Mouse (Mus musculus) left cerebral cortex, postnatal 36 days (tissue): ENCODE results near the gene Lcp1. TPM values are rescaled to one million over a fixed set of nuclear protein-coding genes. Genes with fewer than 3 reads are reported as not detected.

Source experiments
- DNase-seq, 2 experiments: peaks; one replicate each; pipeline ENCODE4 v3.0.0; 2021 to 2022; ENCODE audit warnings: low spot score in 2 of 2, mixed read lengths in 1 of 2
- intact Hi-C: fragments of 180-260 bp; cut with DNase I; formaldehyde crosslinking; loops from one replicate; pipeline ENCODE4 v1.15.1; 2025
- total RNA-seq, 2 experiments: library from RNA; stranded (reverse); gene quantifications; 2 replicates each; pipeline ENCODE4 v1.2.3; 2021

The Lcp1 gene
- total RNA-seq, 2 experiments from 2014 or later, result 6.2 to 9.0 TPM

GRCm38 (mm10) chr14:75192858-75193257 is 62.0 kb downstream of the Lcp1 start:
- intact Hi-C loops, result no loop called here
- DNase-seq, result no peak

GRCm38 (mm10) chr14:75195530-75195929 is 64.6 kb downstream of the Lcp1 start:
- DNase-seq, result no peak
- intact Hi-C loops, result loop anchor here (5.0 kb wide), 1 partner anchor 527 kb away; no protein-coding TSS in a partner anchor

- intact Hi-C loops, result loop anchor here (5.0 kb wide), 1 partner anchor 525 kb away; no protein-coding TSS in a partner anchor
- DNase-seq, result peak; percentile 29 to 40
Observed at GRCm38 (mm10) chr14:75197027-75197426, 66.1 kb downstream of the Lcp1 start.

- no peak for DNase-seq
- intact Hi-C loops, result loop anchor here (5.0 kb wide), 1 partner anchor 525 kb away; no protein-coding TSS in a partner anchor
Observed at GRCm38 (mm10) chr14:75197660-75198059, 66.8 kb downstream of the Lcp1 start.

GRCm38 (mm10) chr14:75205363-75206051 is 74.6 kb downstream of the Lcp1 start:
- intact Hi-C loops, result no loop called here
- DNase-seq, result no peak

- no peak for DNase-seq
- intact Hi-C loops, result no loop called here
Observed at GRCm38 (mm10) chr14:75206307-75206706, 75.4 kb downstream of the Lcp1 start.

- intact Hi-C loops, result no loop called here
- DNase-seq, result no peak
Observed at GRCm38 (mm10) chr14:75208572-75209151, 77.8 kb downstream of the Lcp1 start.

GRCm38 (mm10) chr14:75213752-75214151 is 82.9 kb downstream of the Lcp1 start:
- no peak for DNase-seq
- intact Hi-C loops, result no loop called here

GRCm38 (mm10) chr14:75218843-75219242 is 87.9 kb downstream of the Lcp1 start:
- intact Hi-C loops, result no loop called here
- DNase-seq, result no peak

GRCm38 (mm10) chr14:75219250-75219913 is 88.5 kb downstream of the Lcp1 start:
- DNase-seq, result no peak
- intact Hi-C loops, result no loop called here

GRCm38 (mm10) chr14:75222386-75222785 is 91.5 kb downstream of the Lcp1 start:
- DNase-seq, result no peak
- intact Hi-C loops, result no loop called here

- intact Hi-C loops, result no loop called here
- DNase-seq, result no peak
Observed at GRCm38 (mm10) chr14:75227453-75228084, 96.7 kb downstream of the Lcp1 start.

- intact Hi-C loops, result no loop called here
- no peak for DNase-seq
Observed at GRCm38 (mm10) chr14:75229834-75230233, 98.9 kb downstream of the Lcp1 start.

- intact Hi-C loops, result no loop called here
- no peak for DNase-seq
Observed at GRCm38 (mm10) chr14:75233070-75233469, 102.2 kb downstream of the Lcp1 start.

GRCm38 (mm10) chr14:75235552-75235951 is 104.7 kb downstream of the Lcp1 start:
- no peak for DNase-seq
- intact Hi-C loops, result loop anchor here (5.0 kb wide), 1 partner anchor 47 kb away; the partner anchor contains the start of gene Zc3h13

GRCm38 (mm10) chr14:75235955-75236635 is 105.2 kb downstream of the Lcp1 start:
- intact Hi-C loops, result loop anchor here (5.0 kb wide), 1 partner anchor 46 kb away; the partner anchor contains the start of gene Zc3h13
- peak; percentile 22 to 33 for DNase-seq

GRCm38 (mm10) chr14:75236636-75237003 is 105.7 kb downstream of the Lcp1 start:
- DNase-seq, result no peak
- intact Hi-C loops, result loop anchor here (5.0 kb wide), 1 partner anchor 46 kb away; the partner anchor contains the start of gene Zc3h13

- intact Hi-C loops, result loop anchor here (5.0 kb wide), 1 partner anchor 45 kb away; the partner anchor contains the start of gene Zc3h13
- DNase-seq, result no peak
Observed at GRCm38 (mm10) chr14:75237096-75237495, 106.2 kb downstream of the Lcp1 start.

GRCm38 (mm10) chr14:75238054-75238692 is 107.3 kb downstream of the Lcp1 start:
- DNase-seq, result no peak
- intact Hi-C loops, result loop anchor here (5.0 kb wide), 1 partner anchor 44 kb away; the partner anchor contains the start of gene Zc3h13
